Mouse (Mus musculus) T-helper 1 cell (primary cell): ENCODE results near the gene Rbms1.

Source experiments
- in situ Hi-C: fragments of 300-600 bp; cut with MboI, MseI; formaldehyde crosslinking; loops from one replicate; pipeline ENCODE4 v1.15.1; 2025; ENCODE audit warnings: high pct_unique_total_duplicates

The Rbms1 gene

GRCm38 (mm10) chr2:60962671-60963421, at the start of gene Rbms1:
Gene Rbms1 (minus strand): TSS chr2:60963192.
- in situ Hi-C loops, result no loop called here

- in situ Hi-C loops, result no loop called here
Observed at GRCm38 (mm10) chr2:61012249-61012828, 49.3 kb upstream of the Rbms1 start.

DNA sequence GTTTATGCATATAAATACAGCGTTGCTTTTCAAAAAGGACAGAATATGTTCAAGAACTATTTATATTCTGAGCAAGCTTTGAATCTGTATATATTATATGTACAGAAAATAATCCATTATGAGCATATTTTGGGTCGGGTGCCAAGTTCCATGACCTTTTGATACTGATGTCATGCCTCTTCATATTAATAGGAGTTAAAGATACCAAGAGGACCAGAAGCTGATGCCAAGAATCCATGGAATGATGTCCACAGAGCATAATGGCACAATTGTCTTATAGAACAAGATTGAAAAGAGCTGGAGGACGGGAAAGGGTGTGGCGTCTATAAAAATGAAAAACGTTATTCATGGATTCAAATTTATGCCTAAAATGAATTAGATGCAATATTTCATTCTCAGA, 23.3 kb upstream of the Rbms1 start:
- in situ Hi-C loops, result no loop called here

GRCm38 (mm10) chr2:60978538-60979313, 15.7 kb upstream of the Rbms1 start:
- in situ Hi-C loops, result no loop called here

- in situ Hi-C loops, result no loop called here
Observed at GRCm38 (mm10) chr2:60972189-60972814, 9.3 kb upstream of the Rbms1 start.

- in situ Hi-C loops, result no loop called here
Observed at GRCm38 (mm10) chr2:60963616-60964015, 624 bp upstream of the Rbms1 start.

DNA sequence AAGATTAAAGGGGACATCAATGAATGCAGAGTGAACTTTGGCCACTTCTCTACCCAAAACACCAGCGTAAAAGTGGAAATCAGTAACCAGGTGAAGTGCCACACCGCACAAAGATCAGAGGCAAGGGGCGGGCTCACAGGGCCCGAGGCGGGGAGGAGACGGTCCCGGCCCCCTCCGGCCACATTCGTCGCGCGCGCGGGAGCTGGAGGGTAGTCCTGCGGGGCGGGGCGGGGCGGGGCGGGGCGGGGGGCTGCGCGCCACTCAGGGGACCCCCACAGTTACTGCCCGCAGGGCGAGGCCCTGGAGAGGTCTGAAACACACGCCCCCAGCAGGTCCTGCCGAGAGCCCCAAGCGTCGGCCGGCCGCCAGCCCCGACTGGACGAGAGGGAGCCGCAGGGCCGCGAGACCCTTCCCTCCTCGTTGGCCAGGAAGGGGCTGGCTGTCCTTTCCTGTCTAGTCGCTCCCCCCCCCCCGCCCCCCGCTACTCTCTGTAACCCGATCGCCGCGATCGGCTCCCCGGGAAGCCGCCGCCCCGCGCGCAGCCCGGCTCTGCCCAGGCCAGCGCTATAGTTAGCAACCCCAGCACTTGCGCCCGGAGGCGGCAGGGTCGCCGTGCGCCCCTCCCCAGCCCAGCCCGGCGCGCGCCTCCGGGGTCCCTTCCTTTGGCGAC, 856 bp downstream of the Rbms1 start:
- in situ Hi-C loops, result no loop called here

- in situ Hi-C loops, result no loop called here
Observed at GRCm38 (mm10) chr2:60961281-60961680, 1.7 kb downstream of the Rbms1 start.

DNA sequence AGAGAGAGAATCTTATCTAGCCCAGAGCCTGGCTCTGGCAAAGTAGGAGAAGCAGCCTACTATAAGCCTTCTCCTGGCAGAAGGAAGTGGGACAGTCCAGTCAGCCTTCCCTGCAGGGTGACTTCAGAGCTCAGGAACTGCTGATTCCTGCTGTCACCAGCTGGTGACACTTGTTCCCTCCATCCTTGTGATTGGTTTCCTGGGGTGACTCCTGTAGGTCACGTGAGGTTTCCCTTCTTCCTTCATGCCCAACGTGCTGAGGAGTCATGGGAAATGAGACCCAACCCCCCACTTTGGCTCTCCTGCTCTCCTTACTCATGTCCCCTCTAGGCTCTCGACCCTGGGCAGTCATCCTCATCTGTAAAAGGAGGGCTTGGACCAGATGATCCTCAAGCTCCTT, 14.8 kb downstream of the Rbms1 start:
- in situ Hi-C loops, result no loop called here

- in situ Hi-C loops, result no loop called here
Observed at GRCm38 (mm10) chr2:60947817-60948216, 15.2 kb downstream of the Rbms1 start.

- in situ Hi-C loops, result no loop called here
Observed at GRCm38 (mm10) chr2:60940454-60940961, 22.5 kb downstream of the Rbms1 start.

DNA sequence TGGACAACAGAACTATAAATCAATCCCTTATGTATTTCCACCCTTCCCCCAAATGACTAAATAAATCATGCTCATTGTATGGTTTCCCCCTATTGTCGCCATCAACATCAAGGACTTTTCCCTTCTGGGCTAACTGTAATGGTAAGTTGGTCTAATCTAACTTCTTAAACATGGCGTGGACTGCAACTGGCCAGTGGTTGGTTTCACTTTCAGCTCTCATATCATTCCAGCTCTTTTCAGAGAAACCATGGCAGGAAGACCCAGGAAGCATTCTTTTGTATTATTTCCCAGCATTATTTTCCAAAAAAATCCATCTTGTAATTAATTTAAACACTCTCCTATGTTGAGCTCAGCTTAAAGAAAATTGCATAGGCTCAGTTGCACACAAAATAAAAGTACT, 23.0 kb downstream of the Rbms1 start:
- in situ Hi-C loops, result no loop called here

DNA sequence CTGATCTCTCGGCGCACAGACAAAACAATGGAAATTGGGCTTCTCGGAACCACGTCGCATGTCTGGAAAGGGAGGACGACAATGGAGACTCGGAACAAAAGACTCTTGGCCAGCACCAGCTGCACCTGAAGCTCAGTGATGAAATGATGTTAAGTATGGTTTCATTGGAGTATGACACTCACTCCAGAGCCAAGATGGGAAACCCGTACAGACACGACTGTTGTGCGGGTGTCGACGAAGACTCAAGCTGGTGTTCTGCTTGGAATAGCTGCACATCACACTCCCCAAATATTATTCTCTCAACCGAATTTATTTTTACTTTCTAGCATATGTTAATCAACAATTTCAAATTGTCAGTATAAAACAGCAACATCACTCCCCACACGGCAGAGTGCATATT, 26.1 kb downstream of the Rbms1 start:
- in situ Hi-C loops, result no loop called here

GRCm38 (mm10) chr2:60928948-60929347, 34.0 kb downstream of the Rbms1 start:
- in situ Hi-C loops, result no loop called here

DNA sequence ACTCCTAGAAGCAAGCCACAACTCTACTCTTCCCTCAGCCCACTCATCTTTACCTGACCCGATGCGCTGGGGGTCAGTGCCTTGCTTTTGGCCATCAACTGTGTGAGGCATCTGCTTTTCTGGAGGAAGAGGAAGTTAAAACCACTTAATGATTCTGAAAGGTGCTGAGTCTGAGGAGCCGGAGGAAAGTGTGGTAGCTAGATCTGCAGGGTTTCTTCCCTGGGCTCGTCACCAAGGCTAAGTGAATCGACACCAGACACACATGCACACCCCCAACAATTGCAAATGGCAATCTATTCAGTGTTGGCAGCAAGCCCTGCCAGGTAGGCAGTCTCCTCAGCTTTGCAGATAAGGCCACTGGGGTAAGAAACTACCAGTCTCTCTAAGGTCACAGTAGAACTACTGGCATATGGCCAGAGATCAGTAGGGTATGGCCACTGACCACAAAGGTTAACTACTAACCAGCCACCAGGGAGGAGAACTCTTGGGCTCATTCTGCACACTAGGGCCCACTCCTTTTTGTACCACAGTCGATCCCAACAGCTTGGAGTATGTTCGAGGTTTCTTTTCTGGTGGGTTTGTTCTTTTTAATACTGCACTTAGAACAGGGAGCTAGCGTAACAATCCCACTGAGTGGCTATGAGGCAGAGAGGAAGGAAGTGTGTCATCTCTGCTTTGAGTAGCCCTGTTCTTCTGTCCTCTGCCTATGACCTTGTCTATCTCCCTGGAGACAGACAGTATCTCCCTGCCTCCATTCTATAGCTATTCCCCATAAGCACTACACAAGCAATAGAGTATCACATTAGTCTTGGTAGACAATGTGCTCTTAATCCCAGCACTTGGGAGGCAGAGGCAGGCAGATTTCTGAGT, 34.9 kb downstream of the Rbms1 start:
- in situ Hi-C loops, result no loop called here

DNA sequence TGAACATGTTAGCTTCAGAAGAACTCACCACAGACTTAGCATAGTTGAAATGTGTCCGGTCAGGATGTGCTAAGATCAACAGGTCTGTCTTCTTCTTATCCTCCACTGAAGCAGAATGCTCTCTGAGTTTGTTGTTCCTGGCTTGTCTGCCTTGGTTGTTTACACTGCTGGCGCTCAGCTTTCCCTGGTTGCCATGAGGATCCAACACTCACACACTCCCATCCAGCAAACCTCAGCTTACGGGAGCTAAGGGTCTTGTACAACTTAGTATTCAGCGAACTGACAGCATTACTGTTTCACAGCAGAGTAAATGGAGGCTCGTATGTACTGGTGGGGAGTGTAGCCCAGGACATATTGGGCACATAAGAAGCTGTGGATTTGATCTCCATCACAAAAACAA, 37.9 kb downstream of the Rbms1 start:
- in situ Hi-C loops, result no loop called here

- in situ Hi-C loops, result no loop called here
Observed at GRCm38 (mm10) chr2:60923756-60924544, 39.0 kb downstream of the Rbms1 start.

- in situ Hi-C loops, result no loop called here
Observed at GRCm38 (mm10) chr2:60923111-60923510, 39.9 kb downstream of the Rbms1 start.

DNA sequence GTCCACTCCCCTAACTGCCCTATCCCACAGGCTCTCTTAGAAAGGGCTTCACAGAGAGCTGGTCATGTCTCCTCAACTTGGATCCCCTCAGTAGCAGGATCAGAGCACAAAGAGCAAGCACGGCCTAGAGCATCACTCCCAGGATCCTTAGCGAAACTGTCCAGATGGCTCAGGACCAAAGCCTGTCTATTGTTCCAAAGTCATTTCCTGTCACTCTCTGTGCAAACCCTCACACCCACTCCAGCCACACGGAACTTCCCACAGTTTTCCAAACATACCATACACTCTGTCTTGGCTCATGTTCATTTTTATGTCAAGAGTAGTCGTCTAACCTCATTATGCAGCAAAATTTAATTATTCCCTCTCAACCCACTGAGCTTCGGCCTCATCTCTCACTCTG, 40.6 kb downstream of the Rbms1 start:
- in situ Hi-C loops, result no loop called here

- in situ Hi-C loops, result no loop called here
Observed at GRCm38 (mm10) chr2:60920076-60920475, 42.9 kb downstream of the Rbms1 start.
